Mouse (Mus musculus) right cerebral cortex, postnatal 36 days (tissue): Measurements from ENCODE around the gene Actg1.
A peak's percentile ranks its signal among the peaks of the same experiment; 100 is the strongest.

Experiments
- DNase-seq, 2 experiments: peaks; one replicate each; pipeline ENCODE4 v3.0.0; 2022; ENCODE audit warnings: low spot score in 2 of 2, mixed read lengths in 1 of 2

The Actg1 gene

GRCm38 (mm10) chr11:120347791-120348683 is at the start of gene Actg1:
TSS of gene Actg1 (minus strand) at chr11:120348542.
- DNase-seq, result peak; percentile 78 to 79

DNA sequence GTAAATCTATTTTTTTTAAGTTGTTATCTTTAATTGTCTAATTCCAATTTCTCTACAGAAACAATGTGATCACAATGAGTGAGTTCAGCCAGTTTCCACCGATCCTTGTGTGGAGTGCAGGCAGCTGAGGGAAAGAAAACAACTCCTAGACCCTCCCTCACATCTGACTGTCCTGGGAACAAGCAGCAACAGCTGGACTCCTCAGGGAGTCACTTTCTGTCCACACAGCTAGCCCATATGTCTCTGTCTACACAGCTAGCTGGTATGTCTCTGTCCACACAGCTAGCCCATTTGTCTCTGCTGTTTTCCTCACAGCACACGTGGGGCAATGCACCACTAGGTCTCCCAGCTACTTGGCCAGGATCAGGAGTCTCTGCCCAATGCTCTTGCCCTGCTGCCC is 49.3 kb upstream of the Actg1 start:
- no peak for DNase-seq

- DNase-seq, result no peak
Measured at GRCm38 (mm10) chr11:120395661-120396060, 47.3 kb upstream of the Actg1 start.

- DNase-seq, result no peak
Measured at GRCm38 (mm10) chr11:120388580-120388979, 40.2 kb upstream of the Actg1 start.

DNA sequence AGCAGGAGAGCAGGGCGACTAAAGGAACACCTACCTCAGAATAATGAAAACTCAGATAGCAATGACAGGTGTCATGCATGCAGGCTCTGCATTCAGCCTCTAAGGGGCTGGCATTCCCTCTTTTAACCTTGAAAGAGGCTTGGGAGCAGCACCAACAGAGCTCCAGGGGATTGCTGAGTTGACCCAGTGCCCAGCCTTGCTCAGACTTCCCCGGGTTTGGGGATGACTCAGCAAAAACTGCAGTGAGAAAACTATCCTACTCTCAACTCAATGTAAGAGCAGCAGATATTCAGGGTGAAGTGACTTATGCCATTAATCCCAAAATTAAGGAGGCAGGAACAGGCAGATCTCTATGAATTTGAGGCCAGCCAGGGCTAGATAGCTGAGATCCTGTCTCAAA is 38.8 kb upstream of the Actg1 start:
- DNase-seq, result no peak

DNA sequence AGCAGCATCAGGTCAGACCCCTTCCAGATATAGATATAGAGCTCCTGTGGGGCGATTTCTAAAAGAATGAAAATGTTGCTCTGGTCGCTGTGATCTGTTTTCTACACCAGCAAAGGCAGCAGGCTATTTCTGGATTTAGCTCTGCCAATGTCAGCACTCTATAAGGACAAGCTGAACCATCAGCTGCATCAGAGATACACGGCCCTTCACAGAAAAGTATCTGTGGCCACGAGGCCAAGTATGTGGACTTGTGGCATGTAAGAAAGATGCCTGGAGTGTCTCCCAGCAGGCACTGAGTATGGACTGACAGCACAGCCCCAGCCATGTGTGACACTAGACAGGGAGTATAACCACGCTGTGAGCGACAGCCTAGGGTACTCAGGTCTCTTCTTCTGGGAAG is 38.3 kb upstream of the Actg1 start:
- DNase-seq, result no peak

GRCm38 (mm10) chr11:120382509-120382908 is 34.2 kb upstream of the Actg1 start:
- DNase-seq, result peak; percentile 46 to 61

DNA sequence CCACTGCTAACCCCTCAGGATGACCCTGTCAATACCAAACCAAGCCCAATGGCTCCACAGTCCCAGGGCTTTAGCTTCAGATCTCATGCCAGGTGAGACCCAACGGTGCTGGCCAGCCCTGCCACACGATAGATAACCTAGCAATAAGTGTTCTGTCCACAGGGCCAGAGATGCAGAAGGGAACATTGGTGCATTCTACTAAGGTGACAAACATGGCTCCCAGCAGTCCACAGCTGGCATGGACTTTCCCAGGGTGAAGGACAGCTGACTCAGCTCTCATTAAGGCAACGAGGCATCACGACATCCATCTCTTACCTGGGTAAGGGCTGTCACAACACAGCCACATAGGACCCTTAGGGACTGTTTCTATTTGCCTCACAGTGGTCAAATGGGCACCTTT is 32.8 kb upstream of the Actg1 start:
- no peak for DNase-seq

- no peak for DNase-seq
Measured at GRCm38 (mm10) chr11:120380271-120380670, 31.9 kb upstream of the Actg1 start.

DNA sequence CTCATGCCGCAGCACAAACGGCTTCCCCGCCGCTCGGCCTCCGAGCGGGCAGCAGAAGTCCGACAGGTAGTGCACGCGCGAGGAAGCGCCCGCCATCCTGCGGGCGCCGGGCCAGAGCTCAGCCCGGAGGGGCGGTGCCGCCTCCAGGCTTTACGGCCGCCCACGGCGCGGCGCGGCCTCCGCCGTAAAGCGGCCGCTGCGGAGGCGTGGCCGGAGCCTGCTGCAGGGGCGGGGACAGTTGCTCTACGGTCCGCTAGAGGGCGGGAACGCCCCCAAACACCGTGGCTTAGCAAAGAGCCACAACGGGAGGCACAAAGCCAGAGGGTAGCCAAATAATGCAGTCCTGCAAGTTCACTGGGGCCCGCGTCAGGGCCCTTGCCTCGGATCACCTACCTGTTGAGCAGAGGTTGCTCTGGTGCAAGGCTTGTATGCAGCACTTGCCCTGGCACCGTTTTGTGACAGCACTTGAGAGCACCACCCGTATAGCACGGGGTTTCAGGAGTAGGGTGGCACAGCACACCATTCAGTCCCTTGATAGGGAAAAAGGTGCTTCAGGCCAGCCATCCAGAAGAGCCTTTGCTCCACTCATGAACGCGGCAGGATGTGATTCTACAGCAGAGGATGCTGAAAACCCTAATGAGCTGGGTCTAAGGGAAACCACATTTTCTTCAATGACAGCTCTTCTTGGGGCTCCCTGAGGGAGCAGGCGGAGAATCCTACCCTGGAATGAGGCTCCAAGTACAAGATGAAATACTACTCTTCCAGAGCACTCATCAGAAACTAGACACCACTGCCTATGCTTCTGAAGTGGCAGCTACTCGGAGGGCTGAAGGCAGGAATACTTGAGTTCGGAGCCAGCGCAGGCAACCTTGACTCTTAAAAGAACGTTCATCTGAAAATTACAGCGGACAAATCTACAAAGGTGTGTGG is 30.5 kb upstream of the Actg1 start, which contains the start of gene Faap100:
Faap100 (minus strand) TSS at position 154 of the 930 bp plus-strand sequence.
- peak; percentile 75 to 76 for DNase-seq

- no peak for DNase-seq
Measured at GRCm38 (mm10) chr11:120378031-120378610, 29.8 kb upstream of the Actg1 start.

- no peak for DNase-seq
Measured at GRCm38 (mm10) chr11:120377337-120377736, 29.0 kb upstream of the Actg1 start.

- no peak for DNase-seq
Measured at GRCm38 (mm10) chr11:120376302-120377160, 28.2 kb upstream of the Actg1 start.

- DNase-seq, result no peak
Measured at GRCm38 (mm10) chr11:120375324-120375723, 27.0 kb upstream of the Actg1 start.

- DNase-seq, result no peak
Measured at GRCm38 (mm10) chr11:120373820-120374586, 25.7 kb upstream of the Actg1 start.

- DNase-seq, result no peak
Measured at GRCm38 (mm10) chr11:120373025-120373424, 24.7 kb upstream of the Actg1 start.

- no peak for DNase-seq
Measured at GRCm38 (mm10) chr11:120369656-120370055, 21.3 kb upstream of the Actg1 start.

DNA sequence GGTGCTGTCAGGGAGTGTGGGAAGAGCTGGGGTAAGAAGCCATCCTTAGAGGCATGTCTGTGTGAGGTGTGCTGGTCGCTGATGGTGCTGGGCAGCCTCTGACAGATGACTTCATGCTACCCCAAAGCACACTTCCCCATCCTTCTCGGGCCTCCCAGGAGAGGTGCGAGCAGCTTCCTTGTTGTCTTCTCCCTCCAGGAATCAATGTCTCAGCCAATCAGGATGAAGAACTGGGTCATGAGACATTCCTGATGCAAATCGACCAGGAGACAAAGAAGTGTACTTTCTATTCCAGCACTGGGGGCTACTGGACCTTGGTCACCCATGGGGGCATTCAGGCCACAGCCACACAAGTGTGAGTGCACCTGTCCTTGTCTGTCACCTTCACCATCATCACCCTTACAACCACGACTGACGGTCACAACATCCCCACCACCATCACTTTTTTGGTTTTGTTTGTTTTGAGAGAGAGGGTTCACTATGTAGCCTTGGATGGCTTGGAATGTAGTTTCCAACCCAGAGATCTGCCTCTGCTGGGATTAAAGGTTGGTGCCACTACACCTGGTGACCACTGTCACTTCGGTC is 18.2 kb upstream of the Actg1 start:
- no peak for DNase-seq

DNA sequence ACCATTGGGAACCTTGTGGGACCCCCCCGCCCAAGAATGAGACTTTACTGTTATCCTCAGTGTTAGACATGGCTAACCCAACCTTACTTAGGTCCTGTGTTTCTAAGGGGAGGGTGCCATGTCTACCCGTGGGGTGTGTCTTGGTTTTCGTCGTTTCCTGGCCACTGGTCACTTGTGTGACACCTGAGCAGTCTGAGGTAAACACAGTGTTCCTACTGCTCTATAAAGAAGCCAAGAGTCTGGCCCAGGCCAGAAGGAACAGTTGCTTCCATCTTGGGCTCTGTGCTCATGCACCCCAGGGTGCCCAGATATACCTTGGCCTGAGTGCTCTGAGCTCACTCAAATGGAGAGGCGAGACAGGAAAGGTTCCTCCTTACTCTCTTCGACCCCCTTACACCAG is 14.5 kb upstream of the Actg1 start:
- no peak for DNase-seq

DNA sequence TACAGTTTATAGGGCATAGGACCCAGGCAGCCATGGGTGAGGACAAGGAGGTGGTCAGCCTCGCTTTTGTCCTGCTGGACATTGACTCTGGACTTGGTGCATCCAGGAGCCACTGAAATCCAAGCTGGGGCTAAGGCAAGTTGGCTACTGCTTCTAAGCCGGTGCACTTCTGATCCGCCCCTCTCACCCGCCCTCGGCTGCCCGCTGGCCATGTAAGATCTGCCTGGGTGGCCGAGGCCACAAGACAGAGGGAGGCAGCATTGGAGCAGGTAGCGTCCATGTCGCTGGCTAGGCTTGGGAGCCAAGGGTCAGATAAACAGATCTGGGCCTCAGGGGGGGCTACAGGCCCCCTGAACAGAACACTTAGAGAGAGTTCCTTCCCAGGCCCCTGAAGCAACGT is 13.0 kb upstream of the Actg1 start, which contains the start of gene Fscn2:
Fscn2 (plus strand) TSS at position 240 of the 400 bp plus-strand sequence.
- DNase-seq, result no peak
